Mouse (Mus musculus) left cerebral cortex, adult 18-20 months (tissue): ENCODE data around the gene Trim38. TPM values are rescaled to one million over a fixed set of nuclear protein-coding genes. Genes with fewer than 3 reads are reported as not detected.

ENCODE experiments used
- DNase-seq, 2 experiments: peaks; one replicate each; pipeline ENCODE4 v3.0.0; 2021 to 2022; ENCODE audit warnings: low spot score in 2 of 2, mixed read lengths in 1 of 2
- total RNA-seq, 2 experiments: library from RNA; stranded (reverse); gene quantifications; 2 replicates each; pipeline ENCODE4 v1.2.3; 2021

Trim38 gene
- total RNA-seq, 2 experiments from 2014 or later = not detected

- peak; percentile 42 to 74 for DNase-seq
These were observed 23.3 kb upstream of the Trim38 start, which contains the start of gene Hist1h2bb for GRCm38 (mm10) chr13:23746201-23747080. Gene Hist1h2bb, plus strand, starts transcription at chr13:23746734.

DNA sequence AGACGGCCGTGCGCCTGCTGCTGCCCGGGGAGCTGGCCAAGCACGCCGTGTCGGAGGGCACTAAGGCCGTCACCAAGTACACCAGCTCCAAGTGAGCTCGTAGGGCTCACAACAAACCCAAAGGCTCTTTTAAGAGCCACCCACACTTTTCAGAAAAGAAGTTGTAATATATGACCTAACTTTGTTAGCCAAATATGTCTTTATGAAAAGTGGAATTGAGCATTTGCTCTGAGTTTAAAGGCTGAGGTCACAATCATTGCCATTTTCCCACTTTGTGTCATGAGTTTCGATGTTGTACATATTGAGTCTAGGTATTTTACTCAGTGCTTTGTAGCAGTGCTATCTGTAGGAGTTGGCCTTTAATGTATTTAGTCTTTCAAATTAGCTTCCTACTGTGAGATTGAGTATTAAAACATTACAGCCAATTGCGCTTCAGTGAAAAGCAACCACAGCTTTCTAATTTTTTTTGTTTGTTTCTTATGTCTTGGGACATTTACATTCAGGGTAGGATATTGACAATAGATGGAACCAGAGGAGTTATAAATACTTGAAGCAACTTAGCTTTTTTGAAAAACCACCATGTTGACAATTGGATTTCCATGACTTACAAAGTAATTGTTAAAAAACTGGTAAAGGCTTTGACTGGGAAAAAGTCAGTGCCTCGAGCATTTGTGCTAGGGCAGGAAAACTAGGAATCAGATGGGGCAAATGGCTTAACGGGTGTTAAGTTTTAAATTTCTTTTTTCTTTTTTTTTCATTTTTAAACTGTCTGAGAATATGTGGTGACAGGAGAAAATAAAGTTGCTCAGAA, 22.4 kb upstream of the Trim38 start:
- DNase-seq = no peak

DNA sequence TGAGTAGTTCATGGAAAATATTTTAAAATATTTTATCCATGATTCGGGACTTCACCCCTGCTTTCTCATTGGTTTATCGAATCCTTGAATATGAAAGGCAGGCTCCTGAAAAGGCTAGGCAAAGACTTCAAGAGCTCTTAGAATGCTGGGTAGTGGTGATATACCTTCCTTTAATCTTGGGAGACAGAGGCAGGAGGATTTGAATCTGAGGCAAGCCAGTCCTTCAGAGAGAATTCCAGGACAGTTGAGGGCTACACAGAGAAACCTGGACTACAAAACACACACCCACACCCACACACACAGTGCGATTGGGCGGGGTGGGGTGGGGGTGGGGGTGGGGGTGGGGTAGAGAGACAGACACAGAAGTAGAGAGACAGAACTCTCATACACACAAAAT, 21.8 kb upstream of the Trim38 start:
- no peak for DNase-seq

DNA sequence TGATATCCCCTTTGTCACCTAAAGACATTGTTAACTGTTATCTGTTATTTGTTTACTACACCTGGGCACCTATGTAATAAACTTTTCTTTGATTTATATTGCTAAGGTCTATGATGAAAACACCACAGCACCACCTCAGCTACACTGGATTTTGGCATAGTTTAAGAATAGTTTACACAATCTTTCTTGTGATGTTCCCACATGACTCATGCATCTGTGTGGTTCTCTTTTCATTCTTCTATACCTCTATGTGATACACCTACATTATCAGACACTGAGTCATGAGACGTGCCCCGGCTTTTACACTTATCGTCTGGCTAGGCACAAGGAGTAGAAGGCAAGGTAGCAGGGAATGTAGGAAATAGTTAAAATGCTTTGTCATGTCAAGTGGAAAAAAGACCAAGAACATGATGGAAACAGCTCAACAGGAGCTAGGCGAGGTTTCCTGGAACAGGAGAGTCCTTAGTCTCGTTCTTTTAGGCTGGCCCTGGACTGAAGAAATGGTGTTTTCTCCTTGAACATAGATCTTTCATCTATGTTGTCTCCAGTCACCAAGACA, 20.1 kb upstream of the Trim38 start:
- no peak for DNase-seq

- peak in 1 of 2 experiments; percentile 38 for DNase-seq
These were observed 18.8 kb upstream of the Trim38 start, which contains the start of gene Hist1h2ab for GRCm38 (mm10) chr13:23750839-23751477. Gene Hist1h2ab, plus strand, starts transcription at chr13:23751126.

DNA sequence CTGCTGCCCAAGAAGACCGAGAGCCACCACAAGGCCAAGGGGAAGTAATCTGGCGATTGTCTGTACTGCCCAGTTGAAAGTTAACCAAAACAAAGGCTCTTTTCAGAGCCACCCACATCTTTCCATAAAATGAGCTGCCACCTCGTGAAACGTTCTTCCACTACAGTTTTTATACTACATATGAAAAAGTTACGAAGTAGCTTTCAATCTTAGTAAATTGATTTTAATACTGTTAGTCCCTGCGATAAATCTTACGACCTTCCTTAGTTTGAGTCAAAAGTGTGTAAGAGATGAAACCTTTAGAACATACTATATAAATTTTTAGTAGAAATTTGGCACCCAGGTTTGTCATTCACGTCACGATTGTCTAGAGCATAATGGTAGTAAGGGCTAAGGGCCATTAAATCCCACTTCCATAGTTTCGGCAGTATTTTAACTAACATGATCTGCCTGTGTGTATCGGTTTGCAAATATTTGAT, 18.2 kb upstream of the Trim38 start:
- DNase-seq = no peak

GRCm38 (mm10) chr13:23752067-23752741, 17.5 kb upstream of the Trim38 start, which contains the start of gene Hist1h3b:
Gene Hist1h3b, plus strand, starts transcription at chr13:23752267.
- peak; percentile 94 to 96 for DNase-seq

DNA sequence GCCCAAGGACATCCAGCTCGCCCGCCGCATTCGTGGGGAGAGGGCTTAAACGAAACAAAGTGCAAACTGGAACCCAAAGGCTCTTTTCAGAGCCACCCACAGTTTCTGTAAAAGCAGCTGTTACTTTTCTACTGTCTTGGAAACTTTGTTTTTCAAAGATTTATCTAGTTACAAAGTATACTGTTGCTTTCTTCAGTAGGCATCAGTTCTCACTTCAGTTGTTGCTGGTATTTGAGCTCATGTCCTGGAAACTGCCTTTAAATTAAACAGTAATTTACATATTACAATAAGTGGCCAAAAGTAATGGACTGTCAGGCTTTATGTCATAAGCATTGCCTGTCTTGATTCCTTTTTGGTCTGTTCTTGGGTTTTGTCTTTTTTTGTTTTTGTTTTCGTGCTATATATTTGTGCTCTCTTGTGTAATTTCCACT, 17.0 kb upstream of the Trim38 start:
- DNase-seq = no peak

DNA sequence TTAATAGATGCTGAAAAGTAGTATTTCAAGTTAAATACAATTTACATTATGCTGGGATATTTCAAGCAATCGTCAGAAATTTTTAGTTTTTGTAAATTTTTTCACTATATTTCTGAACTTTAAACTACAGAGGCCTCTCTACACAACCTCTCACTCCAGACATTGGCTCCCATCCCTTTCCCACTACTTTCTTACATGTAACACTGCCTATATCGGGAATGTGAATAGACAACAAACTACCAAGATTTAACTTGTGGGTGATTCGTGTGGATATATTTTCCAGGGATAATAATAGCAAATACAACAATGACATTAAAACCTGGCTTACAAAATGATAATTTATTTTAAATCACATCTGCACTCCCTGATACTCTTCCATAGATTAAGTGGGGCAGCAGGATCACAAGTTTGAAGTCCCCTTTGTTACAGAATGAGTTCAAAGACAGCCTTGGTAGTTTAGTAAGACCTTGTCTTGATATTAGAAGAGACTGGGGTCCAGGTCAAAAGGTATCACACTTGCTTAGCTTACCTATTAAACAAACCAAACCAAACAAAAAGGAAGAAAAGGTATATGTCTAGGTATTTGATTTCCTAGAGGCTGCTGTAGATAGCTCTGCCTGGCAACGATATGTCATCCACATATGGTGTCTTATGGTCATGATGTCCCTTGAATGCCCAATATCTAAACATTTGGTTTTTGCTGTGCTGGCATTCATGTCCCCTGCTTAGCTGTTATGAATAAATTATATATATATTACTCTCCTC, 16.2 kb upstream of the Trim38 start:
- DNase-seq = no peak

DNA sequence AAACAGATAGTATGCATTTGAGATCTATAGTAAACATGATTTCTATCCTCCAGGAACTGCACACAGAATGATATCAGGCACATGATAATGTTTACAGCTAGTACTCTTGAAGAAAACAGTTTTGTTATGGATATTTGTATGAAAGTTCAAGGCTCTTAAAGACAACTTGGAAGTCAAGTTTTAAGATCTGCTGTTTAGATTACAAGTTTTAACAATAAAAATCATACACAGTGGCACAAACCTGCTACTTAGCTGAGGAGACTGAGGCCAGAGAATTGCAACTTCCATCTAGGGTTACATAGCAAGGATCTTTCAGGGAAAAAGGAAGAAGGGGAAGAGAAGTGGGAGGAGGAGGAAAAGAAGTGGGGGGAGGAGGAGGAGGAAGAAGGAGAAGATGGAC, 14.7 kb upstream of the Trim38 start:
- no peak for DNase-seq

GRCm38 (mm10) chr13:23756790-23757189, 12.9 kb upstream of the Trim38 start, which contains the start of gene Hist1h4b:
Gene Hist1h4b, plus strand, starts transcription at chr13:23757013.
- peak; percentile 83 to 89 for DNase-seq

DNA sequence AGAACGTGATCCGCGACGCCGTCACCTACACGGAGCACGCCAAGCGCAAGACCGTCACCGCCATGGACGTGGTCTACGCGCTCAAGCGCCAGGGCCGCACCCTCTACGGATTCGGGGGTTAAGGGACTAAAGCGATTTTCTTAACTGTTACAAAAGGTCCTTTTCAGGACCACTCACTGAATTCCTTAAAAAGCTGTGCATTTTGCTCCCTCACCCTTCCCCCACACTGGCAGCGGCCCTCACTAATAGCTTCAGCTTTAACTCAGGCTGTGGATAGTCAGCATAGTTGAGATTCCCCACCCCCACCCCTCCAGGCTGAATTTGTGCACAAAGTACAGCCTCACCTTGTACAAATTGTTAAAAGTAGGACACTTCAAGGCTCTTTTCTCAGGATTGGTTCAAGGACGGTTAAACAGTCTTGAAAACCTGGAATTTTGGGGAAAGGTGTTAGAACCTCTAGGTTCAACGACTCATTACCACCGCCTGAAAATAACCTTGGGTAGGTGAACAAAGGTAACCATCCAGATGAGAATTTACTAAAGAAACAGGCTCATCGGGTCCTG, 12.4 kb upstream of the Trim38 start:
- no peak for DNase-seq

- no peak for DNase-seq
These were observed 11.8 kb upstream of the Trim38 start for GRCm38 (mm10) chr13:23757921-23758320.

GRCm38 (mm10) chr13:23759251-23759771, 10.4 kb upstream of the Trim38 start:
- DNase-seq = no peak

DNA sequence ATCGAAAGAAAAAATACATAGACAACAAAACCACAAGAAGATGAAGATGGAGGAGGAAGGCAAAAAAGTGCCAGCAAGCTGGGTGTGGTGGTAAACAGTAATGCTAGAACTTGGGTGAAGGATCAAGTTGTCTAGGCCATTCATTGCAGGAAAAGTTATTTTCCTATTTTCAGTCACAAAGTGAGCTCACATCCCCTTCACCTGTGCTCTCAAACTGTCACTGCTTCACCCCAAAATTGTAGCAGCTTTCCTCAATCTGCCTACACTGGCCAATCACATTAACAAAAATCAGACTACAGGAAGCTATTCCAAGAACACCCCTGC, 9.8 kb upstream of the Trim38 start:
- no peak for DNase-seq

- no peak for DNase-seq
These were observed 9.3 kb upstream of the Trim38 start for GRCm38 (mm10) chr13:23760240-23760971.

DNA sequence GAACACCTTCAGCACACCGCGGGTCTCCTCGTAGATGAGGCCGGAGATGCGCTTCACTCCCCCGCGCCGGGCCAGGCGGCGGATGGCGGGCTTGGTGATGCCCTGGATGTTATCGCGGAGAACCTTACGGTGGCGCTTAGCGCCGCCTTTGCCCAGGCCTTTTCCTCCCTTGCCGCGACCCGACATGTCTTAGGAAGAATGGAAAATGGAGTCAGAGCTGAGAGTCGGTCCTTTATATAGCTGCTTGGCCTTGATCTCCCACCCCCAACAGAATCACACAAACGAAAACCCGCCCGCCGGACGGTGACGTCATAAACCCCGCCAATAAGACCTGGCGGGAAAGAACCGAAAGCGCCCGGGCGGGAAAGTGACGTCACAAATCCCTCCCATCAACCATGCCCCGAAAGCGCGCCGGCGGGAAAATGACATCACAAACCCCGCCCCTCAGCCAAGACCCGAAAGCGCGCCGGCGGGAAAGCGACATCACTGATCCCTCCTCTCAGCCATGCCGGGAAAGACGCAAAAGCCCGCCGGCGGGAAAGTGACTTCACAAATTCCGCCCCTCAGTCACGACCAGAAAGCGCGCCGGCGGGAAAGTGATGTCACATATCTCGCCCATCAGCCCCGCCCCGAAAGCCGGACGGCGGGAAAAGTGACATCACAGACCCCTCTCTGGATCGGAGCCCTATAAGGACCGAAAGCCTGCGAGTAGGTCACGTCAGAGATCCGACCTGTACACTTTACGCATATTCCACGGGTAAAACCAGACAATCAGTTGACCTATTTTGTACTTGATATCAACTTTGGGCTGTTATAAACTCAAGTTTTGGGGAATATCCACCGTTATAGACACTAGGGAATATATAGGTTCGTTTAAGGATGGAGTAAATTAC, 8.5 kb upstream of the Trim38 start, which contains the start of gene Hist1h4a:
Hist1h4a (minus strand) TSS at position 259 of the 893 bp plus-strand sequence.
- DNase-seq = peak; percentile 99
